Mouse (Mus musculus) spleen, adult 2 months (tissue): ENCODE measurements around the gene Pcdh18.

Source experiments
- CTCF ChIP-seq: fragments of 200-500 bp; IDR thresholded peaks from 2 replicates; pipeline ENCODE4 v1.5.1; 2011; ENCODE audit warnings: mild to moderate bottlenecking, inconsistent platforms; ENCODE audit not compliant: insufficient read depth, insufficient read length, insufficient replicate concordance; ENCODE audit errors: extremely low read depth
- POLR2A ChIP-seq: fragments of 200-500 bp; IDR thresholded peaks from 2 replicates; pipeline ENCODE4 v1.6.1; 2011; ENCODE audit warnings: low read depth, low read length, inconsistent platforms

DNA sequence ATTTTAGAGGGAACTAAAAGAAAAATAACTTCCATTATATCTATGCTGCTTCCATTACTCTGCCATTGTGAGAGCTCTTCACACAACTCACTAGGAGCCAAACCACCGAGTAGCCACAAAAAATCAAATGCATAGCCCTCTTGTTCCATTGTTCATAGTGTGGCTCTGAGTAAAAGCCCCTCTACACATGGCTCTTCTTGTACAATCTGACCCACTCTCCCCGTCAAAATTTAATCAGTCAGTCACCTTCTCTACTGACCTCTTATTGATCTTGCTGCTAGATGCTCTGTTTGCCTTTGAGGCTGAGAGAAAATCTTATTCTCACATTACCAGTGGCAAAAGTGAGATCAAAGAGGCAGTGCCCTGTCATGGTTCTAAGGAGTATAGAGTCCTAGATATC, 31.2 kb upstream of the Pcdh18 start:
- TF ChIP-seq CTCF (no peak), POLR2A (no peak)
